Mouse (Mus musculus): ENCODE results near the gene Nufip1.

The Nufip1 gene

GRCm38 (mm10) chr14:76185358-76185757, 74.7 kb downstream of the Nufip1 start:
- no peak for DNase-seq (ENCODE audit: low spot score)

GRCm38 (mm10) chr14:76186299-76186698, 75.6 kb downstream of the Nufip1 start:
- DNase-seq (ENCODE audit: low spot score): no peak

Data from urinary bladder, postnatal 25 days (tissue).